In genomic region chr11:17630172-17630553, GRCm38 (mm10) we compare ENCODE assay signal across 17 mouse cellular contexts.
"Had no signal": no experiment of that assay in that cellular context is flagged by ENCODE, and none has a peak within 500 bp of the region (broad histone marks: within the 10 kb centered on the region; RNA-seq: fewer than 3 reads in every experiment).

No protein-coding gene starts in this region.

- H3K4me1 ChIP-seq: limb, embryonic 15.5 days; midbrain, embryonic 10.5 days; midbrain, embryonic 13.5 days had no signal

- DNase-seq: liver, postnatal 0 days; retina, postnatal 1 day; right cerebral cortex, postnatal 25 days; thymus, postnatal 25 days had no signal

- H3K4me3 ChIP-seq: limb, embryonic 15.5 days; midbrain, embryonic 10.5 days; midbrain, embryonic 13.5 days; myocyte; neural tube, embryonic 13.5 days had no signal

- H3K36me3 ChIP-seq: limb, embryonic 15.5 days; midbrain, embryonic 10.5 days; midbrain, embryonic 13.5 days; neural tube, embryonic 13.5 days had no signal

- ATAC-seq: inflammation-experienced regulatory T-cells, adult 6 months; intestine, embryonic 16.5 days; liver, postnatal 0 days; lung, postnatal 0 days; midbrain, embryonic 13.5 days; midbrain, embryonic 16.5 days had no signal

- H3K27ac ChIP-seq: limb, embryonic 15.5 days; liver, embryonic 14.5 days; macrophage; midbrain, embryonic 10.5 days; midbrain, embryonic 13.5 days; neural tube, embryonic 13.5 days had no signal

- H3K9ac ChIP-seq: limb, embryonic 15.5 days; liver, embryonic 14.5 days; liver, postnatal 0 days; lung, embryonic 14.5 days; midbrain, embryonic 13.5 days; neural tube, embryonic 13.5 days had no signal

- H3K27me3 ChIP-seq: limb, embryonic 15.5 days; midbrain, embryonic 13.5 days; neural tube, embryonic 13.5 days had no signal

- H3K4me2 ChIP-seq: limb, embryonic 15.5 days; liver, embryonic 11.5 days; lung, embryonic 14.5 days; midbrain, embryonic 13.5 days; neural tube, embryonic 13.5 days had no signal

- H3K9me3 ChIP-seq: limb, embryonic 15.5 days; midbrain, embryonic 10.5 days; midbrain, embryonic 13.5 days; neural tube, embryonic 13.5 days had no signal
